Comparison of ENCODE assay signal across 11 mouse cellular contexts in genomic region chr12:104992838-104993237, GRCm38 (mm10). TPM values are rescaled to one million over a fixed set of nuclear protein-coding genes. Genes with fewer than 3 reads are reported as not detected.
DNase-seq lines count a peak whose midpoint lies in the region; ATAC-seq and TF ChIP-seq lines count a peak whose summit lies in the region.
"Had no signal": no experiment of that assay in that cellular context is flagged by ENCODE, and none has a peak within 500 bp of the region (broad histone marks: within the 10 kb centered on the region; RNA-seq: fewer than 3 reads in every experiment).

No protein-coding gene starts in this region.

- 62% methylated on average over 8 of the region's 8 CpGs for WGBS in embryonic facial prominence, embryonic 14.5 days
- WGBS in embryonic facial prominence, embryonic 10.5 days: 81% methylated on average over 8 of the region's 8 CpGs
- 55% methylated on average over 8 of the region's 8 CpGs for WGBS in lung, adult 2 months
- 84% methylated on average over 8 of the region's 8 CpGs for WGBS in forebrain, embryonic 12.5 days
- 79% methylated on average over 8 of the region's 8 CpGs for WGBS in forebrain, embryonic 15.5 days

- no peak overlapping the region for H3ac ChIP-seq in myocyte (ENCODE audit: control insufficient read depth, insufficient read length)

- no peak overlapping the region for H3K27ac ChIP-seq in embryonic facial prominence, embryonic 14.5 days (replicated peaks; ENCODE audit: low read depth, low read length)
- no peak overlapping the region for H3K27ac ChIP-seq in embryonic facial prominence, embryonic 10.5 days (replicated peaks)
- H3K27ac ChIP-seq in forebrain, embryonic 12.5 days: no peak overlapping the region
- no peak overlapping the region for H3K27ac ChIP-seq in forebrain, embryonic 15.5 days (replicated peaks)
- H3K27ac ChIP-seq: hindbrain, embryonic 15.5 days had no signal

- H3K4me3 ChIP-seq in embryonic facial prominence, embryonic 14.5 days (ENCODE audit: low read depth, low read length): no peak overlapping the region
- H3K4me3 ChIP-seq in embryonic facial prominence, embryonic 10.5 days: no peak overlapping the region
- H3K4me3 ChIP-seq in lung, adult 2 months (replicated peaks; ENCODE audit: extremely low read depth, low read depth, low read length): no peak overlapping the region
- no peak overlapping the region for H3K4me3 ChIP-seq in myocyte
- no peak overlapping the region for H3K4me3 ChIP-seq in forebrain, embryonic 12.5 days (replicated peaks)
- no peak overlapping the region for H3K4me3 ChIP-seq in forebrain, embryonic 15.5 days
- H3K4me3 ChIP-seq: hindbrain, embryonic 15.5 days had no signal

- no peak for TF ChIP-seq CTCF in lung, adult 2 months (IDR thresholded peaks at IDR 0.05; ENCODE audit: insufficient read depth, low read length)

- peaks cover 71% of the 10 kb centered on the region for H3K79me2 ChIP-seq in myocyte (ENCODE audit: control insufficient read depth, insufficient read depth)

- H3K36me3 ChIP-seq in embryonic facial prominence, embryonic 14.5 days (ENCODE audit: control insufficient read depth, insufficient read depth, low read length): no peaks in the 10 kb centered on the region
- no peaks in the 10 kb centered on the region for H3K36me3 ChIP-seq in embryonic facial prominence, embryonic 10.5 days (replicated peaks)
- no peaks in the 10 kb centered on the region for H3K36me3 ChIP-seq in myocyte (ENCODE audit: control insufficient read depth, insufficient read depth)
- H3K36me3 ChIP-seq in forebrain, embryonic 12.5 days (replicated peaks): no peaks in the 10 kb centered on the region
- no peaks in the 10 kb centered on the region for H3K36me3 ChIP-seq in forebrain, embryonic 15.5 days
- H3K36me3 ChIP-seq: hindbrain, embryonic 15.5 days had no signal

- ATAC-seq in embryonic facial prominence, embryonic 14.5 days (ENCODE audit: low read depth): peak; percentile 42; the same call in 1 of the 2 replicates
- ATAC-seq in forebrain, embryonic 12.5 days (ENCODE audit: low FRiP score): no peak
- ATAC-seq in forebrain, embryonic 15.5 days (replicated peaks): no peak
- ATAC-seq: CD4-positive, CD25-positive, alpha-beta regulatory T cell, adult 4 months had no signal

- DNase-seq in embryonic facial prominence, embryonic 14.5 days (ENCODE audit: low spot score): peak; percentile 71
- DNase-seq in embryonic facial prominence, embryonic 10.5 days (ENCODE audit: low spot score): no peak
- peak; percentile 26 for DNase-seq in lung, postnatal 14 days
- no peak for DNase-seq in lung, adult 2 months
- DNase-seq in heart, adult 8-10 months (ENCODE audit: low spot score): peak; percentile 65

- H3K27me3 ChIP-seq in embryonic facial prominence, embryonic 14.5 days (replicated peaks; ENCODE audit: control insufficient read depth, insufficient read depth, low read length): no peaks in the 10 kb centered on the region
- peaks cover 5% of the 10 kb centered on the region; the same call in 1 of the 2 replicates for H3K27me3 ChIP-seq in embryonic facial prominence, embryonic 10.5 days (replicated peaks; ENCODE audit: low read depth, poor library complexity, severe bottlenecking)
- no peaks in the 10 kb centered on the region for H3K27me3 ChIP-seq in myocyte (ENCODE audit: control insufficient read depth, insufficient read depth, insufficient read length)
- no peaks in the 10 kb centered on the region for H3K27me3 ChIP-seq in forebrain, embryonic 12.5 days
- H3K27me3 ChIP-seq in forebrain, embryonic 15.5 days: no peaks in the 10 kb centered on the region
- H3K27me3 ChIP-seq: hindbrain, embryonic 15.5 days; megakaryocyte, embryonic 14.5 days had no signal

- no peak overlapping the region for H3K9ac ChIP-seq in embryonic facial prominence, embryonic 14.5 days (ENCODE audit: low read depth, low read length)
- H3K9ac ChIP-seq in forebrain, embryonic 12.5 days: no peak overlapping the region
- no peak overlapping the region for H3K9ac ChIP-seq in forebrain, embryonic 15.5 days (replicated peaks)
- H3K9ac ChIP-seq: hindbrain, embryonic 15.5 days had no signal

- H3K9me3 ChIP-seq in embryonic facial prominence, embryonic 14.5 days (ENCODE audit: control insufficient read depth, low read length): no peaks in the 10 kb centered on the region
- H3K9me3 ChIP-seq in embryonic facial prominence, embryonic 10.5 days: no peaks in the 10 kb centered on the region
- no peaks in the 10 kb centered on the region for H3K9me3 ChIP-seq in forebrain, embryonic 12.5 days
- no peaks in the 10 kb centered on the region for H3K9me3 ChIP-seq in forebrain, embryonic 15.5 days
- H3K9me3 ChIP-seq: hindbrain, embryonic 15.5 days; megakaryocyte, embryonic 14.5 days had no signal

- H3K4me1 ChIP-seq in embryonic facial prominence, embryonic 14.5 days (ENCODE audit: control insufficient read depth, insufficient read depth, low read length): no peaks in the 10 kb centered on the region
- peaks cover 11% of the 10 kb centered on the region; the same call in 1 of the 2 replicates for H3K4me1 ChIP-seq in embryonic facial prominence, embryonic 10.5 days
- no peaks in the 10 kb centered on the region for H3K4me1 ChIP-seq in lung, adult 2 months (ENCODE audit: control insufficient read depth, insufficient read depth, low read length)
- no peaks in the 10 kb centered on the region for H3K4me1 ChIP-seq in forebrain, embryonic 12.5 days
- no peaks in the 10 kb centered on the region for H3K4me1 ChIP-seq in forebrain, embryonic 15.5 days

- TF ChIP-seq POLR2A in lung, adult 2 months (IDR thresholded peaks at IDR 0.05; ENCODE audit: borderline replicate concordance, extremely low read depth, low read depth, low read length): no peak
- TF ChIP-seq POLR2A in myocyte (IDR thresholded peaks at IDR 0.05; ENCODE audit: insufficient read length, low read depth): no peak

- no peak overlapping the region for H3K4me2 ChIP-seq in embryonic facial prominence, embryonic 14.5 days (ENCODE audit: low read depth, low read length)
- H3K4me2 ChIP-seq in myocyte (ENCODE audit: low read depth): peak overlapping the region; percentile 76
- H3K4me2 ChIP-seq in forebrain, embryonic 12.5 days: no peak overlapping the region
- H3K4me2 ChIP-seq in forebrain, embryonic 15.5 days (replicated peaks): no peak overlapping the region
- H3K4me2 ChIP-seq: hindbrain, embryonic 15.5 days had no signal

TF ChIP-seq in myocyte, 11 proteins besides CTCF, POLR2A, EP300 and RAD21:
- TF ChIP-seq POLR2AphosphoS2 (IDR thresholded peaks at IDR 0.05; ENCODE audit: insufficient read length, low read depth) (no peak), SRF (IDR thresholded peaks at IDR 0.05; ENCODE audit: control insufficient read depth, insufficient read length, low read depth) (no peak), CEBPB (IDR thresholded peaks at IDR 0.05; ENCODE audit: insufficient read depth, poor library complexity, severe bottlenecking) (no peak), E2F4 (IDR thresholded peaks at IDR 0.05; ENCODE audit: insufficient read depth) (no peak), MYOG (IDR thresholded peaks at IDR 0.05; ENCODE audit: control insufficient read depth in 1 of 3, insufficient read depth in 1 of 3, insufficient read length in 2 of 3, low read depth in 2 of 3) (peak; percentile 63 to 95 (median 94)), TCF3 (IDR thresholded peaks at IDR 0.05; ENCODE audit: insufficient read length, low read depth) (peak; percentile 93), USF1 (IDR thresholded peaks at IDR 0.05; ENCODE audit: low read depth) (peak; percentile 49), MYOD1 (IDR thresholded peaks at IDR 0.05; ENCODE audit: control insufficient read depth in 1 of 3, insufficient read length in 2 of 3, low read depth in 2 of 3) (peak; percentile 99 to 100 (median 99)), REST (IDR thresholded peaks at IDR 0.05; ENCODE audit: insufficient read depth, insufficient read length) (no peak), TCF12 (IDR thresholded peaks at IDR 0.05; ENCODE audit: insufficient read depth, poor library complexity, severe bottlenecking) (peak; percentile 95), MAX (IDR thresholded peaks at IDR 0.05; ENCODE audit: low read depth) (peak; percentile 56)

RNA-seq across cellular contexts. Expression of gene Syne3, which starts 16.8 kb away (rescaled TPM):
- polyA plus RNA-seq in embryonic facial prominence, embryonic 14.5 days (2014; fragmentation: Nextera tagmentation; extraction: Ambion mirVana): 1.8 and 3.0 TPM in 2 replicates
- 0.24 and 0.26 TPM in 2 replicates for polyA plus RNA-seq in embryonic facial prominence, embryonic 10.5 days (2016; fragmentation: Nextera tagmentation; extraction: Ambion mirVana)
- polyA plus RNA-seq in lung, adult 2 months (2012; rRNA removed): 3.5 and 3.7 TPM in 2 replicates
- 10 to 100 TPM in 1 of 4 experiments, 1 to 10 TPM in 3; 7.2 to 10.5 (median 7.7) TPM for total RNA-seq in heart, adult 8-10 months (2022)
- 11.6 TPM for polyA plus RNA-seq in myocyte (2012; fragmentation: generic; extraction: Trizol)
- polyA plus RNA-seq in forebrain, embryonic 12.5 days (2016; fragmentation: Nextera tagmentation; extraction: Ambion mirVana): 0.13 and 0.14 TPM in 2 replicates
- 0.11 TPM in 1 of 2 replicates, not detected in the other for polyA plus RNA-seq in forebrain, embryonic 15.5 days (2015; fragmentation: Nextera tagmentation; extraction: Ambion mirVana)

RNA-seq across cellular contexts. Expression of gene Glrx5, which starts 39.6 kb away (rescaled TPM):
- polyA plus RNA-seq in embryonic facial prominence, embryonic 14.5 days (2014; fragmentation: Nextera tagmentation; extraction: Ambion mirVana): 183 and 186 TPM in 2 replicates
- polyA plus RNA-seq in embryonic facial prominence, embryonic 10.5 days (2016; fragmentation: Nextera tagmentation; extraction: Ambion mirVana): 218 and 234 TPM in 2 replicates
- polyA plus RNA-seq in lung, adult 2 months (2012; rRNA removed): 43.1 and 54.7 TPM in 2 replicates
- total RNA-seq in heart, adult 8-10 months (2022): 100 to 1,000 TPM in 1 of 4 experiments, 10 to 100 TPM in 3; 74.2 to 104 (median 85.4) TPM
- 52.4 TPM for polyA plus RNA-seq in myocyte (2012; fragmentation: generic; extraction: Trizol)
- 158 and 173 TPM in 2 replicates for polyA plus RNA-seq in forebrain, embryonic 12.5 days (2016; fragmentation: Nextera tagmentation; extraction: Ambion mirVana)
- polyA plus RNA-seq in forebrain, embryonic 15.5 days (2015; fragmentation: Nextera tagmentation; extraction: Ambion mirVana): 145 and 149 TPM in 2 replicates

Comparison
In these comparisons a context has a peak if more than half of its experiments do, and no peak if none do; other contexts are left out.
1. DNase-seq: peak in embryonic facial prominence, embryonic 14.5 days (single experiment), lung, postnatal 14 days (single experiment) and heart, adult 8-10 months (single experiment); none in embryonic facial prominence, embryonic 10.5 days (single experiment) and lung, adult 2 months (single experiment).